Mouse (Mus musculus) midbrain, postnatal 0 days (tissue): ENCODE results near the gene Suox. TPM values are rescaled to one million over a fixed set of nuclear protein-coding genes. Genes with fewer than 3 reads are reported as not detected.
"Not testable (repeated sequence)": the region's sequence is repeated elsewhere in the genome, so short reads cannot be mapped to it uniquely, and the experiment has no call there.

ENCODE experiments used
- ATAC-seq: fragments of 200-750 bp; cut with Nextera tagmentation; 2 replicates; pipeline ENCODE4 v1.8.0; 2017; ENCODE audit warnings: moderate number of reproducible peaks, mild to moderate bottlenecking, moderate TSS enrichment, moderate library complexity; ENCODE audit not compliant: low FRiP score
- DNase-seq: peaks from one replicate; pipeline ENCODE4 v3.0.0-alpha.2; 2015; ENCODE audit warnings: low spot score
- H3K27ac ChIP-seq: fragments of 300-500 bp; sonication (generic); 2 replicates; pipeline ENCODE4 v1.5.1; 2014; ENCODE audit warnings: low read depth, mild to moderate bottlenecking, low read length, mixed read lengths
- H3K27me3 ChIP-seq: fragments of 300-500 bp; sonication (generic); 2 replicates; pipeline ENCODE4 v1.6.1; 2014; ENCODE audit warnings: low read length, control low read depth, mixed read lengths; ENCODE audit not compliant: insufficient read depth
- H3K36me3 ChIP-seq: fragments of 300-500 bp; sonication (generic); 2 replicates; pipeline ENCODE4 v1.6.1; 2014; ENCODE audit warnings: low read length, control low read depth, mixed read lengths; ENCODE audit not compliant: insufficient read depth
- H3K4me1 ChIP-seq: fragments of 300-500 bp; sonication (generic); 2 replicates; pipeline ENCODE4 v1.6.1; 2014; ENCODE audit warnings: mild to moderate bottlenecking, control low read depth, antibody characterized with exemption, low read length, mixed read lengths; ENCODE audit not compliant: insufficient read depth
- H3K4me2 ChIP-seq: fragments of 300-500 bp; sonication (generic); 2 replicates; pipeline ENCODE4 v1.6.1; 2014; ENCODE audit warnings: low read depth, mild to moderate bottlenecking, low read length, mixed read lengths; ENCODE audit not compliant: poor library complexity, severe bottlenecking
- H3K4me3 ChIP-seq: fragments of 300-500 bp; sonication (generic); 2 replicates; pipeline ENCODE4 v1.5.1; 2014; ENCODE audit warnings: low read depth, mild to moderate bottlenecking, low read length, moderate library complexity
- H3K9ac ChIP-seq: fragments of 300-500 bp; sonication (generic); replicated peaks from 2 replicates; pipeline ENCODE4 v1.6.1; 2014; ENCODE audit warnings: mild to moderate bottlenecking, low read length, moderate library complexity, mixed read lengths; ENCODE audit not compliant: poor library complexity, severe bottlenecking
- H3K9me3 ChIP-seq: fragments of 300-500 bp; sonication (generic); 2 replicates; pipeline ENCODE4 v1.6.1; 2016; ENCODE audit warnings: low read length, control low read depth
- CTCF ChIP-seq: IDR thresholded peaks from 2 replicates; pipeline ENCODE4 v1.5.1; 2016; ENCODE audit warnings: antibody characterized with exemption, mild to moderate bottlenecking
- WGBS: fragments of 180-500 bp; shearing (Covaris S2); extraction: QIAGEN DNeasy Blood & Tissue Kit; methylation state at CpG from one replicate; pipeline ENCODE4 v1.1.7; 2014; 5-methylcytosine and 5-hydroxymethylcytosine counted together
- polyA plus RNA-seq: library from polyadenylated mRNA; unstranded; fragments of >200 nt; fragmentation: Nextera tagmentation; extraction: Ambion mirVana; gene quantifications from 2 replicates; pipeline ENCODE4 v1.2.1, GENCODE M21; 2015
- total RNA-seq: library from RNA; depleted of rRNA; stranded (reverse); fragments of >200 nt; gene quantifications from 2 replicates; pipeline ENCODE4 v1.2.3, GENCODE M21; 2014

Suox gene
- total and polyA plus RNA-seq, 2 experiments from 2014 or later: 8.9 to 15.7 TPM

DNA sequence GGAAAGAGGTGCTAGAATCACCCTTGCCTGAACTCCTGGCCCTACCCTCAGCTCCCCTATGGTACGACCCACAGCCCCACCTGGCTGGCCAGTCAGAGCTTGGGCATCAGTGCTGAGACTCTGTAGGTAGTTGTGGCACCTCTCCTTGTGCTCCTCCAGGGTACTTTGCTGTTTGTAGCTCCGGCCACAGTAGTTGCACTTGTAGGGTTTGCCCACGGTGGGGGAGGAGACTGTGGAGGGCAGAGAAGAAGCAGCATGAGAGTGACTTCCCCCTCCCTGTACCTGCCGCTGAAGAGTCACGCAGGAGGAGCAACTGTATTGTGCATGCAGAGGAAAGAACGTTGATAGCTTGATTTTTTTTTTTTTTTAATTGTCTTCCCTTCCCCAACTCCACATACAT, 37.3 kb downstream of the Suox start:
- Histone ChIP-seq H3K36me3 (peaks cover 71% of the 10 kb centered on the region), H3K4me1 (no peaks in the 10 kb centered on the region), H3K9me3 (no peaks in the 10 kb centered on the region), H3K9ac (no peak overlapping the region), H3K4me2 (no peak overlapping the region), H3K27me3 (no peaks in the 10 kb centered on the region), H3K4me3 (no peak overlapping the region), H3K27ac (no peak overlapping the region)
- WGBS: 40% methylated on average over 6 of the region's 6 CpGs
- ATAC-seq: no peak
- no peak for DNase-seq
- no peak for TF ChIP-seq CTCF

- Histone ChIP-seq H3K27me3 (no peaks in the 10 kb centered on the region), H3K36me3 (peaks cover 66% of the 10 kb centered on the region), H3K9ac (no peak overlapping the region), H3K27ac (no peak overlapping the region), H3K4me1 (no peaks in the 10 kb centered on the region), H3K4me2 (no peak overlapping the region), H3K9me3 (no peaks in the 10 kb centered on the region), H3K4me3 (no peak overlapping the region)
- DNase-seq (no peak), ATAC-seq (no peak)
- TF ChIP-seq CTCF: no peak
- WGBS: 96% methylated on average over 13 of the region's 13 CpGs
Observed at GRCm38 (mm10) chr10:128635697-128636096, 38.2 kb downstream of the Suox start.

DNA sequence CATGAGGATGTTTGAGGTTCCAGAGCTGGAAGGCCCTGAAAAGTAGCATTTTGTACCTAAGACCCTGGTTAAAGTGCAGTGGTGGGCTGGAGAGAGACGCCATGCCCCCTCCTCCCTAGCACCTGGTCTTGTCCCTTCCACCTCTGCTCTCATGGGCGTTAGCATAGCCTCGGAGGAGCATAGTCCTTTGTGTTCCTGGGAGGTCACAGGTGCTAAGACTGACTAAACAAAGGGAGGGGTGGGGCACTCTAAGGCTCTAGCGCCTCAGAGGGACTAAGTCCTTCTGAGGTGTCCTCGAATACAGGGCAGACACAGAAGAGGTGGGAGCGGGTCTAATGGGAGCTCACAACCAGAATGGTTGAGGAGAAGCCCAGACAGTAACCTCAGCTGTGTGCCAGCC, 42.3 kb downstream of the Suox start:
- no peak for ATAC-seq
- no peak overlapping the region for H3K4me3 ChIP-seq
- no peak overlapping the region for H3K9ac ChIP-seq
- no peak overlapping the region for H3K27ac ChIP-seq
- H3K36me3 ChIP-seq: peaks cover 38% of the 10 kb centered on the region
- H3K9me3 ChIP-seq: no peaks in the 10 kb centered on the region
- TF ChIP-seq CTCF: no peak
- DNase-seq: no peak
- no peaks in the 10 kb centered on the region for H3K4me1 ChIP-seq
- 19% methylated on average over 6 of the region's 6 CpGs for WGBS
- no peak overlapping the region for H3K4me2 ChIP-seq
- no peaks in the 10 kb centered on the region for H3K27me3 ChIP-seq

GRCm38 (mm10) chr10:128630306-128630705, 43.6 kb downstream of the Suox start:
- not testable (repeated sequence) for ATAC-seq, DNase-seq, H3K4me2 ChIP-seq, H3K9ac ChIP-seq, H3K27me3 ChIP-seq, H3K4me1 ChIP-seq, H3K27ac ChIP-seq, H3K9me3 ChIP-seq, H3K4me3 ChIP-seq
- WGBS: 87% methylated on average over 5 of the region's 5 CpGs
- peaks cover 27% of the 10 kb centered on the region for H3K36me3 ChIP-seq

- whole genome bisulfite sequencing: 81% methylated on average over 2 of the region's 2 CpGs
- Histone ChIP-seq H3K4me2 (no peak overlapping the region), H3K9ac (no peak overlapping the region), H3K4me1 (peaks cover 6% of the 10 kb centered on the region), H3K36me3 (peaks cover 25% of the 10 kb centered on the region), H3K27ac (no peak overlapping the region), H3K9me3 (no peaks in the 10 kb centered on the region), H3K4me3 (no peak overlapping the region), H3K27me3 (no peaks in the 10 kb centered on the region)
- DNase-seq (no peak), ATAC-seq (no peak)
- no peak for TF ChIP-seq CTCF
Observed at GRCm38 (mm10) chr10:128629746-128630145, 44.1 kb downstream of the Suox start.

GRCm38 (mm10) chr10:128627398-128628317, 46.2 kb downstream of the Suox start:
- Histone ChIP-seq H3K4me3 (no peak overlapping the region), H3K27ac (no peak overlapping the region), H3K4me2 (no peak overlapping the region), H3K36me3 (peaks cover 13% of the 10 kb centered on the region), H3K4me1 (peaks cover 6% of the 10 kb centered on the region), H3K9me3 (no peaks in the 10 kb centered on the region), H3K27me3 (no peaks in the 10 kb centered on the region), H3K9ac (no peak overlapping the region)
- DNase-seq (no peak), ATAC-seq (no peak)
- no peak for TF ChIP-seq CTCF
- 88% methylated on average over 10 of the region's 10 CpGs for WGBS
